Mouse (Mus musculus): ENCODE data around the gene Negr1.

Gene Negr1

DNA sequence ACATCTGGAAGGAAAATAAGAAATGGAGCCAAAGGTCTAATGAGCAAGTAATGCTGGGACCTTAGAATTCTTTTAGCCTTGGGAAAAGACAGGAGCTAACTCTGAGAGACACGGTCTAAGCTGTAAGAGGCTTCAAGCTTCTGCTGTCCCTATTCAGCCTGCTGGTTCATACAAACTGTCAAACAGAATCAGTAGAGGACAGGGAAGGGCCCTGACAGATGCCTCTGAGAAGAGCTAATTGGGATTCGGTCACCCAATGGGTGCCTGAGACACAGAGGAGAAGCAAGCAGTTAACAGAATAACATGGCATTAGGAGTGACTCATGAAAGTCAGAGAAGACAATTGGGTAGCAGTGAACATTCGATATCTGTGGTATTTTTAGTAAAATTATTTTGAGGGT is 86.8 kb downstream of the Negr1 start:
- CTCF ChIA-PET: no interaction called here
- POLR2A ChIA-PET: interaction anchor here in 1 of 4 experiments (1.0 kb wide), 1 partner anchor 8 kb away, joined by 3 read pairs; no protein-coding TSS in a partner anchor

GRCm38 (mm10) chr3:156662553-156662952 is 101.0 kb downstream of the Negr1 start:
- ChIA-PET POLR2A (no interaction called here), CTCF (no interaction called here)

- POLR2A ChIA-PET: no interaction called here
- CTCF ChIA-PET: no interaction called here
Observed at GRCm38 (mm10) chr3:156672560-156672959, 111.0 kb downstream of the Negr1 start.

DNA sequence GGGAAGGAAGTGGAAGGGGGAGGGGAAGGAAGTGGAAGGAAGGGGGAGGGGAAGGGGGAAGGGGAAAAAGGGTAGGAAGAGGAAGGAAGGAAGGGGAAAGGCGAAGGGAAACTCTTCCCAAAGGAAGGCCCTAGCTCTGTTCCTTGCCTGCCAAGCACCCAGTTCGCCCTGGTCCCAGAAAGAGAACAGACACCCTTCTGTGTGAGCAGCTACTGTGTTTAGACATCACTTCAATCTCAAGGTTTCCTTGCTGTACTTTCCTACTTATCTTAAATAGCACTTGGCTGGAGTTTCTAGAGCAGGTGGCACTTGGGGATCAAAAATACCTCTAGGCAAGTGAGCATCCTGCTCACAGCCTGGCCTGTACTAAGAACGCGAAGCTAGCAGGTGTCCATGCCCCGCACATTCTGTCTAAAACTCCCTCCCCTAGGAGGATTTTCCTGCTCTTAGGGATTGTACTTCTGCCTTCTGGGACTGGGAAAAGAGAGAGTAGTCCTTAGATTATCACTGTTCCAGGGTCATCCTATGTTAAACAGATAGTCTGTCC is 128.5 kb downstream of the Negr1 start:
- ChIA-PET POLR2A (interaction anchor here in 1 of 4 experiments (1.2 kb wide), 1 partner anchor 13 kb away, joined by 4 read pairs; no protein-coding TSS in a partner anchor), CTCF (no interaction called here)

- ChIA-PET CTCF (no interaction called here), POLR2A (no interaction called here)
Observed at GRCm38 (mm10) chr3:156698687-156699086, 137.1 kb downstream of the Negr1 start.

DNA sequence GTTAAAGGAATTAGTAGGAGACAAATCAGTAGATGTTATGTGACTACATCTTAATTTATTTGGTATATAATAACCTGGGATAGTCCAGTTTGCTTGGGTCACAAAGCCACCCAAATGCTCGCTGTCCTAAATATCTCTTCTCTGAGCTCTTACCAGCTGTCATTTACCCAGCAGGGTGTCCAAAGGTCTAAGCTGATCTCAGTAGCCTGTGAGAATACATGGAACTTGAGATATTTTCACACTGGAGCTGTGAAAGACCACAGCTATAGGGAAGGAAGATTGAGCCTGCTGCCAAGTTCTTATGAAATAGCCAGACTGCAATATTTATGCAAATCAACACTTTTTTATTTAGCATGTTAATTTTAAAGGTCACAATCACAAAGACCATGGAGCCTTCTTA is 141.6 kb downstream of the Negr1 start:
- ChIA-PET CTCF (no interaction called here), POLR2A (interaction anchor here in 1 of 4 experiments (1.2 kb wide), 1 partner anchor 14 kb away, joined by 4 read pairs; no protein-coding TSS in a partner anchor)

DNA sequence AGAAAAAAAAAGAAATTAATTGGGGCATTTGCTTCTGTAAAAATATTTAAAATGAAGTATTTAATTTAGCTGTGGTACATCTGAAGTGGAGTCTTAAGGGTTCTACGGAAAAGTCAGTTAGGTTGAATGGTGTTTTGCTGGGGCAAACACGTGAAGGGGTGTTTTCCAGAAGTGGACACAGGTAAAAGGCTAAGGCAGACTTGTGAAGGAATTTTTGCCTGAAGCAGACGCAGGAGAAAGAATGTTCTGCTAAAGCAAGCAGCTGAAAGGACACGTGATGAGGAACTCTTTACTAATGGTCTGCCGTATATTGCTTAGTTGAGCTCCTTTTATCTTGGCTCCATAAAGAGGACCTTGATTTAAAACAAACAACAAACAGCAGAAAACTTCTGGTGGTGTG is 148.6 kb downstream of the Negr1 start:
- ChIA-PET POLR2A (no interaction called here), CTCF (no interaction called here)

GRCm38 (mm10) chr3:156710693-156711092 is 149.1 kb downstream of the Negr1 start:
- POLR2A ChIA-PET: no interaction called here
- CTCF ChIA-PET: no interaction called here

GRCm38 (mm10) chr3:156736335-156736734 is 174.7 kb downstream of the Negr1 start:
- POLR2A ChIA-PET: no interaction called here
- CTCF ChIA-PET: no interaction called here

GRCm38 (mm10) chr3:156739529-156739928 is 177.9 kb downstream of the Negr1 start:
- CTCF ChIA-PET: no interaction called here

GRCm38 (mm10) chr3:156743266-156743665 is 181.7 kb downstream of the Negr1 start:
- ChIA-PET CTCF (no interaction called here), POLR2A (no interaction called here)

More at GRCm38 (mm10) chr3:156739529-156739928, 177.9 kb downstream of the Negr1 start:
- POLR2A ChIA-PET: no interaction called here

DNA sequence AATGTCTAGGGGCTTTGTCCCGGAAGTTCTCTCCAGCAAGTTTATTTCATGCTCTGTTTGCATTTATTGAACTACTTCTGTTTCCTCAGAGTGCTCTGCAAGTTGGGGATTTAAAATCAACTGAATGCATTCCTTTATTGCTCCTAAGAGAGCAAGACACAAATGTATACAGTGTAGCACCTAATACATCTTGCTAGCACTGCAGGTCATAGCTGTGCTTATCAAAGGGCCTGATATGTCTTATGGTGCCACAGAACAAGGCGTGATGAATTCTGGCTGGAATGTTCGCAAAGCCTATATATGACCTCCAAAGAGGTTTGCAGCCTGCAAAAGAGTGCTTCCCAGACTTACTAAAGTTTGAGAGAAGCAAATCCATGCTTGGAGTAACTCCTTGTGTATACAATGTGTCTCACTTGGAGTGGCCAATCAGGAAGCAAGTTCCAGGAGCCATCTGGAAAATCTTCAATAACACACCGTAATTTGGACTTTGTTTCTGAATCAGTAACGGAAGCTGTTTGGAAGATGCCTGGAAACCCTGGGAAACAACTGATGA is 183.7 kb downstream of the Negr1 start:
- ChIA-PET CTCF (no interaction called here), POLR2A (no interaction called here)

DNA sequence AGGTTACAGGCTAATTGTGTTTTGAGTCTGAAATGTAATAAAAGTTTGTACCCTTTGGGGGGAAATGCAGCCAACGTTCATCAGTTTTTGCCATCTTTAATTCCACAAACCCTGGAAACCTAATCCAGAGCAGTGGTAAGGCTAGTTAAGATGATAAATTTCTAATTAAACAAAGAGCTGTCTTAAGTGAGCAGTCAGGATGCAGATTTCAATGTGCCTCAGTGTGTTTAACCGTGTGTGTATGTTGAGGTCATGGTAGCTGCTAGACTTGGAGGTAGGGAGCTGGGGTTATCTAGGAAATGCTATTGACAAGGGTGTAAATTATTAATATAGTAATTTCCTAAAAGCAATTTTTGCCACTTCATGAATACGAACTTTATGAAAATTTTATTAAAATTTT is 185.9 kb downstream of the Negr1 start:
- CTCF ChIA-PET: interaction anchor here in 1 of 4 experiments (0.6 kb wide), 1 partner anchor 832 kb away, joined by 5 read pairs; no protein-coding TSS in a partner anchor
- POLR2A ChIA-PET: no interaction called here

- POLR2A ChIA-PET: interaction anchor here in 1 of 4 experiments (0.6 kb wide), 1 partner anchor 1193 kb away, joined by 3 read pairs; the partner anchor contains the start of gene Ankrd13c
Observed at GRCm38 (mm10) chr3:156753780-156754373, 192.3 kb downstream of the Negr1 start.

DNA sequence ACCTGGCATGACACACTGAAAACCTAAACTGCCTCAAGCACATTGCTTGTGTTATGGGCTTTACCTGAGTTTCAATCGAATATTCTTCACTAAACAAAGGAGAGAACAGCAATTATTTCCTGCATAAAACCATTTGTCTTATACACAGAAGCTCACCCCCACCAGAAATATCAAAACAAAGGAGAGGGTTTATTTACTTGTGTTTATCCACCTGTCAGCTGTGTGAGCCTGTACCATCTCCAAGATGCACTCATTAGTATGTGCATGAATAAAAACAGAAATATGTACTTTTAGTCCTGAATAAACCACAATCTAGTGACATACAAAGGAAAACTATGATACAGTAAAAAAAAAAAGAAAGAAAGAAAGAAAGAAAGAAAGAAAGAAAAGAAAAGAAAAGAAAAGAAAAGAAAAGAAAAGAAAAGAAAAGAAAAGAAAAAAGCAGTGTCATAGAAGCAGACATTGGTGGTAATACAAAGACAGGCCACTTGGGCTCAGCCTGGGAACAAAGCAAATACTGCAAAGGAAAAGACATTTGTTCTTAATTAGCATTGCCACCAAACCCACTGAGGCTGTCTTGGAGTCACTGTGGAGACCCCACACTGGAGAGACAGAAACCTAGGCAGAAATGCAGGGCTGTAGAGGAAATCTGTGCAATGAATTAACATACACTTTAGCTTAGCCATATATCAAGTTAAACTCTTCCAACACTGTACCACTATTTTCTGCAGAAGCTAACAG is 193.4 kb downstream of the Negr1 start:
- ChIA-PET POLR2A (no interaction called here), CTCF (no interaction called here)

More at GRCm38 (mm10) chr3:156753780-156754373, 192.3 kb downstream of the Negr1 start:
- CTCF ChIA-PET: no interaction called here

DNA sequence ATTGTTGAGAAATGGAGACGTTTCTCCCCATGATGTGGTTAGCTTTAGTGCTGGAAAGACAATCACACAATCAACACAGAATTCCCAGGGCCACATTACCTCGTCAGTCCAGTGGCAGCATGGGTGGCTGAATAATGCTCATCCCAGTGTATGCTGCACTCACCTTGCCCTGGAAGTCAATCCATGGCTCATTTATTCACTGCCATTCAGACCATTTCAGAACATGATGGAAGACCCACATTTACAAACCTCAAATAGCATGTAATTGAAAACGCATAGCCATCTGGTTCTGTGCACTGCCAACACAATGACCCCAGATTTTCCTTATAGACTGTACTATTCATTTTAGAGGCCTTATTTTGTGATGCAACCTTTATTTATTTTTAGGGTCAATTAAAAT is 203.4 kb downstream of the Negr1 start:
- POLR2A ChIA-PET: no interaction called here
- CTCF ChIA-PET: no interaction called here

DNA sequence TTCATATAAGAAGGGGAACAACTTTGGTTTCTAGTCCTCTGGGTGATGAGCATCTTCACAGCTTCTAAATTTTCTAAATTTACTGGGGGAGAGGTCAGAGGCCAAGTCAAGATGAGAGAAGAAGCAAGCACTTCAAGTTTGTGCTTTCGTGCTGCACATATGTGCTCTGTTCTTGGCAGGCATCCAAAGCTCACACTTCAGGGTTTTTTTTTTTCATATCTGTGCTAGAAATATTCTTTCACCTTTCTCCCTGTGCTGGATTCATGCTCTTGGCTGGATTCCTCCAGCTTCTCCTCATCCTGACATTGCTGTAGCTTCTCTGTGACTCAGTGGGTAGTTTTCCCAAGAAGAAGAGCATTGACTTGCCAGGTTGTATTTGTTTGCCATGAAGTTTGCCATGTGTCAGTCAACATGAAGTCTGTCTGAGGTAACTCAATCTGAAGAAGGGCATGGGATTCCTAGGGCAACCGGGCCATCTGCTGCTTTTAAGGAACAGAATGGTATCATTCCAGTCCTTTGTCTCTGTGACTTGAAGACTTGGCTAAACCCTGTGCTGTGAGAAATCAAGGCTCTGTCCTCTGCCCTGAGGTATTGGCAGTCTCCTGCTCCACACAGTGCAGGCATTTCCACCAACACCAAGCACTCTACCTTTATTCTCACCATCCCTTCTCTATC is 204.7 kb downstream of the Negr1 start:
- ChIA-PET CTCF (no interaction called here), POLR2A (no interaction called here)

DNA sequence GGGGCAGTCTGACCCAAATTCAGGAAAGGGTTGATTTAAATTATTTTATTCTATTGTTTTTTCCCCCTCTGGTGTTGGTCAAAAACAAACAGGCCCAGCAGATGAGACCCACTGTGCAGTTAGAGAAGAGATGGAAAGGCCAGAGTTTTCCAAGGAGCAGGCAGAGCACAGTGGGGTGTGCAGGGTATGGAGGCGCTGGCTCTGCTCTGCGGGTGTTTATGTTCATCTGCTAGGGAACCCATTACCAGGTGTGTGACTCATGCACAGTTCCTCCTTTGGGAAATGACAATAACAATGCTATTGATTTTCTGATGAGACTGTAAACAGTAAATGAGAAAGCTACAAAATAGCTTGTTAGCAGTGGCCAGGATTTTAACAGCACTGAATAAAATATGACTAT is 210.0 kb downstream of the Negr1 start:
- POLR2A ChIA-PET: no interaction called here
- CTCF ChIA-PET: no interaction called here

GRCm38 (mm10) chr3:156772057-156772456 is 210.5 kb downstream of the Negr1 start:
- CTCF ChIA-PET: no interaction called here
- POLR2A ChIA-PET: no interaction called here

- CTCF ChIA-PET: interaction anchor here in 2 of 4 experiments (0.7 kb wide), 3 partner anchors 33 to 549 kb away, joined by 3 to 8 read pairs (median 4); no protein-coding TSS in a partner anchor
- POLR2A ChIA-PET: interaction anchor here in 1 of 4 experiments (0.5 kb wide), 1 partner anchor 53 kb away, joined by 3 read pairs; no protein-coding TSS in a partner anchor
Observed at GRCm38 (mm10) chr3:156784309-156784852, 222.8 kb downstream of the Negr1 start.
